Mouse (Mus musculus): ENCODE measurements around the gene Tbl3.

Gene Tbl3

GRCm38 (mm10) chr17:24653967-24654710 lies 53.3 kb downstream of the Tbl3 start:
- DNase-seq (ENCODE audit: low spot score) = peak; percentile 75

GRCm38 (mm10) chr17:24651835-24652234 lies 55.6 kb downstream of the Tbl3 start:
- DNase-seq (ENCODE audit: low spot score) = no peak

- no peak for DNase-seq (ENCODE audit: low spot score)
These were observed 56.7 kb downstream of the Tbl3 start for GRCm38 (mm10) chr17:24650766-24651165.

- DNase-seq (ENCODE audit: low spot score) = no peak
These were observed 57.3 kb downstream of the Tbl3 start, which contains the start of gene Slc9a3r2 for GRCm38 (mm10) chr17:24650070-24650616. TSS of gene Slc9a3r2 (minus strand) at chr17:24650327.

- DNase-seq (ENCODE audit: low spot score) = no peak
These were observed 57.8 kb downstream of the Tbl3 start for GRCm38 (mm10) chr17:24649581-24650069.

- no peak for DNase-seq (ENCODE audit: low spot score)
These were observed 58.6 kb downstream of the Tbl3 start for GRCm38 (mm10) chr17:24648731-24649377.
